Mouse (Mus musculus) left cerebral cortex, adult 11 months (tissue): ENCODE data around the gene Etv2.

Source experiments
- DNase-seq: peaks from one replicate; pipeline ENCODE4 v3.0.0; 2022; ENCODE audit warnings: low spot score

The Etv2 gene

DNA sequence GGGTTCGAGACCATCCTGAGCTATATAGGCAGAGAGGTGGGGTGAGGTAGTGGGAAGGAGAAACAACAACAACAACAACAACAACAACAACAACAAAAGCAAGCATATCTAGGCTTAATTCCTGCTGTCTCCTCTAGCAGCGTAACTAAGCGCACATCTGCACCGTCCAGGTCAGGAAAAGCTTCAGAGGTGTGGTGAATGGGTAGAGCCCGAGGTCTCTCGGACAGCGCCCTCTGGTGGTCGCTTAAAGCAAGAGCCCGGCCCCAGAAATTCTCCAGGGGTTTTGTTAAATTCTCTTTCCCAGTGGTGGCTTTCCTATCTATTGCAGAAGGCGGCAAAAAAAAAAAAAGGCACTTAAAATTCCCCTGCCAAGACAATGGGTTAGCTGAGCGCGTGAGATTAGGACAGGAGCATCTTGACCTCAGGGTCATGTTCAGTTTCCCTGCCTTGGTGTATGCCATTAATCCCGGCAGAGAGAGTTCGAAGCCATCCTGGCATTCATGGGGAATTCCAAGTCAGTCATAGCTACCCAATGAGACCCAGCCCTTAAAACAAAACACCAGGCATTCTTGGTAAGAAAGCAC, 22.0 kb downstream of the Etv2 start:
- DNase-seq = no peak

DNA sequence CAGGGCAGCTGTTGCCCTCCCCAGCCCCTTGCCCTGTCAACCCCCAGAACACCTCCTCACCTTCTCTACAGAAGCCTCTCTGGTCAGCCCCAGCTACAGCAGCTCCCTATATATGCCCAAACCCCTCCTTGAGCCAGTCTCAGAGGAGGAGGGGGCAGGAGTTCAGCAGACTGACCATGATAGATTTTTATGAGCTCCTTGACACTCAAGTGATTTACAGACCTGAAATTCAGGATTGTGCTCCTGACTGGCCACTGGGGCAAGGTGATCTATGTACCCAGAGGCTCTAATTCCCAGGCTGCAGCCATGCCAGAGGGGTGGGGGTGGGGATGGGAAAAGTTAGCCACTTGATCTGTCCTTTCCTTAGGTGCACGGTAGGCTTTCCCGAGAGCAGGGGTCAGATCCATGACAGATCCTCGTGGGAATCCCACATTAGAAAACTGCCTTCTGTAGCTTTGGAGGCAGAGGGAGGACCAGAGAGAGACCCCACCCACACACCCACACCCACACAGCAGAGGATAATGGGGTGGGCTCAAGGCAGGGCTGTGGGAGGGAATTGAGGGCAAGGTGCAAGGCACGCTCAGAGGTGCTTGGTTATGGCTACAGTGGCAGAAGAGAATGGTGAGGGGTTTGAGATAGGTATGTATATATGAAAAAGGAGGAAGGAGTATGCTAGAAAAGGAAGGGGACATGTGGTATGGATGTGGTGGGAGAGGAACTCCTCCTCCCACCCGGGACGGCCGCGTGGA, 22.8 kb downstream of the Etv2 start, which contains the start of gene Upk1a:
Gene Upk1a, minus strand, starts transcription at position 194 of the 749 bp plus-strand sequence.
- no peak for DNase-seq

DNA sequence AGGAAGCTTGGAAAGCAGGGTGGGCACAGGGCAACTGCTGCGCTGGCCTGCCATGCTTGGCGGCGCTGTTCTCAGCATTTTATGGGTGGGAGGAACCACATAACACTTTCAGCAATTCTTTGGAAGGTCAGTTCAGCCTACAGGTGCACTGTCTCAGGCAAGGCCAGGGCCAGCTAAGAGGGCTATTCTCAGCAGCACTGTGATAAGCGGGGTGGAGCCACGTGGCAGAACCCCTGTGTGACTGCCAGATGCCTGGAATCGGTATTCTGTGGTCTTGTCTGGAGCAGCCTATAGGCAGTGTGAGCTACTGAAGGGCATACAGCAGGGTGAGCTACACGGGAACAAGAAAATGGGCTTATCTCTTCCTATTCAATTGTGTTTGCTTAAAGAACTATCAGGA, 25.6 kb downstream of the Etv2 start:
- DNase-seq = no peak

DNA sequence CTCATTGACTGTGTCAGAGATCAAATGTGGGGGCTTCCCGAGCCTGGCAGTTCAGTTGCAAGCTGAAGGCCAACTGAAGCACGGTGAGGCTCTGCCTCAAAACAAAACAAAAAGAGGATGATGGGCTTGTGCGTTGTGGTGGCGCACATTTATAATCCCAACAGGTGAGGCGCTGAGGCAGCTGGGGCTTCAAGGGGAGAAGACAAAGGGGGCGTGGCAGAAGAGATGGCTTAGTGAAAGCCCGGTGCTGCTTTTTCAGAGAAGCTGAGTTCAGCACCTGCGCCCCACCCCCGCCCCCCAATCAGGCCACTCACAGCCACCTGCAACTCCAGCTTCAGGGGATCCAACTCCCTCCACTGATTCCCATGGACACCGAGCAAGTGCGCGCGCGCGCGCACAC, 27.2 kb downstream of the Etv2 start:
- no peak for DNase-seq

DNA sequence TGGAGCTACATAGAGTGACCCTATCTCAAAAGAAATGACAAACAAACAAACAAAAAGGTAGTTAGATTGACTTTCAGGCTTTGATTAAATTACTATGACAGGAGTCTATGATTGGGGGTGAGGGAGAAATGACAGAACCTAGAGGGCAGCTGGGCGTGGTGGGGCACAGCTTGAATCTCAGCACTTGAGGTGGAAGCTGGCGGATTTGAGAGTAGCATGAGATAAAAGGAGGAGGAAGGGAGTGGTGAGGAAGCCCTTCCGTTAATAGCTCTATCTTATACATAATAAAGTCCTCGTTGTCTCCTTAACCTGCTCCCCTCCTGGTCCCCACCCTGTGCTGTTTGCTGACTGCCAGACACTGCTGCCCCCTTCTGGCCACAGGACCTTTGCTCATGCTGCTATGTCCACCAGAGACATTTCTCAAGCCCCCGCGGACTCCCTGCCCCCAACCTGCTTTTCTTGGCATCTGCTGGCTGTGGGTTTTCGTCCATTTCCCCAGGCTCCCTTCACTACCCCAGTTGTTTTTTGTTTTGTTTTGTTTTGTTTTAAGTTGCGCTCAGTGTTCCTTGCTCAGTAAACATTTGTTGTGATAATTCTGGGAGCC, 27.8 kb downstream of the Etv2 start:
- no peak for DNase-seq

DNA sequence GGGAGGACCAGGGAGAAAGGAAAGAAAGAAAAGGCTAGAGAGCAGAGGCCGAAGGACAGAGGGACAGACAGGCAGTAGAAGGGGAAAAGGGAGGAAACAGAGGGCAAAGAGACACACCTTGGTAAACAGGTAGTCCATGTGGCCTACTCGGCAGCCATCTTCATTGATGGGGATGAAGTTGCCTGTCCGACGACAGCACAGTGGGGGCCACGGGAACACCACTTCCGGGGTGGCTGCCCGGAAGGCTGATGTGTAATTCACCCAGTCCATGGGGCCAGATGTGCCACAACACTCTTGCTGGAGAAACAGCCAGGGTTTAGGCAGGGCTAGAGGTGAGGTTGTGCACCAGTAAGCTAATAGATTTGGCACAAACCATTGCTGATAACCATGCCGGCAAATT, 30.7 kb downstream of the Etv2 start:
- DNase-seq = no peak

DNA sequence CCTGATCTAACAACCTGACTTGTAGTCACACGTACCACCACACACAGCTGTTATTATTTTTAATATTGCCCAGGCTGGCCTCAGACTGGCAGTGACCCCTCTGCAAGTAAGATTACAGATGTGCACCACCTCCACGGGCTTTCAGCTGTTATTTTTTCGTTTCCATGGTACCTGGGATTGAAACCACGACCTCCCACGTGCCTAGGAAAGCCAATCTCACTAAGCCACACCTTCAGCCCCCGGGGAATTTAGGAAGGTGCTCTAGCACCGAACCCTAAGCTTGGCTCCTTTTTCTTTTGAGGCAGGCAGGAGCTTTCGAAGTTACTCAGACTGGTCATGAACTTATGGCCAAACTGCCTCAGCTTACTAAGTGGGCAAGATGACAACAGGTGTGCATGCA, 31.2 kb downstream of the Etv2 start:
- DNase-seq = no peak

DNA sequence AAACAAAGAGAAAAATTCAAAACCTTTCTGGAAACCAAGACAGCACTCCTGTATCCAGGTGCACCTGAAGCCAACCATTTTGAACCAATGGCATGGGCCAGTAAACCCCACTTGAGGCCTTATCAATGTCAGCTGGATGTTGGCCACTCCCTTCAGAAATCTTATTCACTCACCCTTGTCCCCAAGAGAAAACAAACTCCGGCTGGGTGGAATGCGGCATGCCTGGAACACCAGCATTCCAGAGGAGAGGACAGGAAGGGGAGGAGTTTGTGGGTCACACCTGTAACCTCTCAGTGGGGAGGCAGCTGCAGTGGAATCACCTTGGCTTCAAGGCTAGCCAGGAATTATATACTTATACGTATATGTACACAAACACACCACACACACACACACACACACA, 33.1 kb downstream of the Etv2 start:
- DNase-seq = no peak

DNA sequence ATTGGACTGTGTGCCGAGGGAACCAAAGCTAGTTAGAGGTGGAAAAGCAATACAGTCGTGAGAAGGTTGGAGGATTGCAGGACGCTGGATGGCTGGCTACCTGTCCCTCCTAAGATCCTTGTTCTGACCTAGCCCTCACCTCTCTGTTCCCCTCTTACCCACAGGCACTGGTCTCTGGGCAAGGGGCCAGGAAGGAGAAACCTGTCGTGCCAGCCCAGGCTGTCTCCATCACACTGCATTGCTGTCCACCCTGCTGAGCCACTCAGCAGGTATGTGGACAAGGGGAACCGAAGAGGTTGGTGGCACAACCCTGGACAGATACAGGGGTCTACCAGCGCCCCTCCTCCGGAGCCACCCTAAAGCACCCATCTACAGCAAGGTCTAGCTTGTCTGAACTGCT, 35.0 kb downstream of the Etv2 start:
- DNase-seq = no peak

DNA sequence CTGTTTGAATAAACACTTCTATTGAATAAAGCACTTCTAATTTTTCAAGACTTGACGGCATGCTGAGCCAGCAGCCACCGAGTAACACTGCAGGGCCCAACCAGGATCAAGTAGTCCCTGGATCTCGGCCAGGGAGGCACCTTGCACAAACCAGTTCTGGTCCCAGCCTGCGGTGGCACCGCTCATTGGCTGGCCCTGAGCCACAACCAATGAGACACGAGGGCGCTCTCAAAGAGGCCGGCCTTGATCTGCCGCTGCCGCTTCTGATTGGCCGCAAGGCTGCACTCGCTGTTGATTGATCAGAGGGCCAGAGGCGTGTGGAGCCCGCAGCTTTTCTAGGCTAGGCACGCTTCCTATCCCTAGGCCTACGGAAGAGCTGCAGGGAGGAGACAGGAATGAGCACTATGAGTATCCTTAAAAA, 35.7 kb downstream of the Etv2 start:
- DNase-seq = peak; percentile 87

DNA sequence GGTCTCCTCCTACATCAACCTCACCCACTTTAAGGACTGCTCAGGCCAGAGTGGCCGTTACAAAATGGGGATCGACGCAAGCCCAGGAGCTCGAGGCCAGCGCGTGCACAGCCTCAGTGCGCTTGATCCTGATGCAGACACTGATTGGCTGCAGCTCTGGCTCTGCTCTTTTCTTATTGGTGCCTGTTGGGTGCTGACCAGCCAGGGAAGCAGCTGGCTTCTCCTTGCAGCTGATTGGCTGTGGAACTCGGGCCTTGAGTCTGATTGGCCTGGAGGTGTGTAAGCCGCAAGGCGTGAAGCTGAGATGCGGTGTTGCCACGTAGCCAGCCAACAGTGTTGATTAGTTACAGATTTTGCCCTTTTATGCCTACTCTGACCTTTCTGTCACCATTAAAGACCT, 36.9 kb downstream of the Etv2 start, which contains the start of gene Zbtb32:
Gene Zbtb32, minus strand, starts transcription at position 124 of the 400 bp plus-strand sequence.
- DNase-seq = no peak

DNA sequence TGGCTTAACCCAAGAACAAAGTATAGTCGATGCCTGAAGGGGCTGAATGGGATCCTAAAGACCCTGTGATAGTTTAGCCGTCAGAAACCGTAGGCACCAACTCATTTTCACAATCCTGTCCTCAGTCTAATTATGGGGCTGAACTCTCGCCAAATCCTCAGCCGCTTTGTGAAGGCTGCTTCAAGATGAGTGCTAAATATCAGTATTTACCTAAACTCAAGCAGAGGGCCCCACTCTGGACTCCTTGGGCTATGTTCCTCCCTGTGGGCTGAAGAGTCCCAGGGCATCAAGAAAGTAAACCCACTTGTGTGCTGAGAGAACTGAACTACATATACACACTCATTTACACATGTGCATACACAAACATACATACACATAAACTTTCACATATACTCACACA, 38.8 kb downstream of the Etv2 start:
- DNase-seq = no peak

DNA sequence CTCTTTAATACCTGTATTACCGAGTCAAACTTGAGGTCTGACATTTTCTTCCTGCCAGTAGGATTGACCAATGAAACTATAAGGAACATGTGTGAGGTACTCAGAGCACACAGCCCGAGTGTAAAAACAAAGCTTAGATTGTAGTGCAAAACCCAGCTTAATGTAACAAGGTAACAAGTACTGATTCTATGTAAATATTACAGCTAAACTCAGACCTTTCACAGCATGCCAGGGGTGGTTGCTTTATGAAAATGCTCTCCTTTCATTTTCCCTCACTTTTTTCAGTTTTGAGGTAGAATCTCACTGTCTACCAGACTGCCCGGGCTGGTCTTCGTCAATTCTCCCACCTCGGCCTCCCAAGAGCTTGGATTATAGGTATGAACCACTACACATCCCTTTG, 39.6 kb downstream of the Etv2 start:
- no peak for DNase-seq

DNA sequence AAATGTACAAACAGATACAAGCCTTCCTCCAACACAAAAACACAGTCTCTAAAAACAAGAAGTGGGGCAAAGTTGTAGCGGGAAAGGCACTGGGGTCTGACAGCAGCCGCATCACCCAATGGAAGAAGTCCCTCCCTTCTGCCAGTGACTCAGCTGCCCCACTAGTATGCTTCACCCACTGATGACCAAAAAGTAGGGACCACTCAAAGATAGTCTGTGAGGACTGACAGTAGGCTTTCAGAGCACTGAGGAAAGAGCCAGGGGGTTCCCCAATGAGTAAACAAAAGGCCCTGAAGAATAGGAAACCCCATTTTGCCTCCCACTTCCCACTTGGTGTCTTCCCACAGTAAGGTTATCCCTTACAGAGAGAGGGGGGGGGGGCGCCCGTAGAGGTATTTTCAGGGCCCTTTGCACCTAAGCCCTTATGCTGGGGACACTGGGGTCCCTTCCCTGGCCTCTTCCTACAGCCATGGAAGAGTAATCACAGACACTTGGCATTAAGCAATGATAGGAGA, 41.1 kb downstream of the Etv2 start:
- DNase-seq = no peak

DNA sequence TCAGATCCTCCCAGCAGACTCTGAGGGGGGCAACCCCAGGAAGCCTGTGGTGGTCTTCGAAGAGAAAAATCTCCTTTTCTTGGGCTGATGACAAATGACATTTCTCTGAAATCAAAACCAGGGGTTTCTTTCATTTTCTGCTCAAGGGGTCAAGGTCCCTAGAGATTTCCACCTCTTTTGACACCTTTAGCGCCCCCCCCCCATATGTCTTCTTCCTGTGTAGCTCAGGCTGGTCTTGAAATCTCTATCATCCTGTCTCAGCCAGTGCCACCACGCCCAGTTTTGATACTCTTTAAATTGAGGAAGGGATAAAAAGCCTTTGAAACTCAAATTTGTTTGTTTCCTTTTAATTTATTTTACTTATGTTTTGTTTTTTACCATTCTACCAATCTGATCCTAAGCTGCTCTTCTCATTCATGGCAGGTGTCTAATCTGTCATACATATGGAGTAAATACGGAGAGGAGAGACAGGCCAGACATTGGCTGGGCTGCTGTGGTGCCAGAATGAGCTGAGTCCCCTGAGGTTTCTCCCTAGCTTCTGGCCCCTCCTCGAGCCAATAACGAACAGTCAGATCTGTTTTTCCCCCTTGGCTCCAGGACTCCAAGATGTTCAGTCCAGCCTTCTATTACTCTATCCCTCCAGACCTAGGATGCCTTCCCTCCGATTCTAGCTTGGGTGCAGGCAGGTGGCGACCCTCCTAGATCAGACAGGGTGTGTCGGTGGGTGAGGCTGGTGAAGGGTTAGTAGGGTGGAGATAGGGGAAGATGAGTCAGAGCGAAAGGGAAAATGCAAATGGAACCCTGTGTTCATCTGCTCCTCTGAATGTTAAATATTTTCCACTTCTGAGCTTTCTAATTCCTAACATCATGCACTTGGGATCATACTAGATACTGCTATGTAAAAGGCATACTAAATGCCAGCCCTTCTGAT, 41.8 kb downstream of the Etv2 start:
- DNase-seq = no peak

DNA sequence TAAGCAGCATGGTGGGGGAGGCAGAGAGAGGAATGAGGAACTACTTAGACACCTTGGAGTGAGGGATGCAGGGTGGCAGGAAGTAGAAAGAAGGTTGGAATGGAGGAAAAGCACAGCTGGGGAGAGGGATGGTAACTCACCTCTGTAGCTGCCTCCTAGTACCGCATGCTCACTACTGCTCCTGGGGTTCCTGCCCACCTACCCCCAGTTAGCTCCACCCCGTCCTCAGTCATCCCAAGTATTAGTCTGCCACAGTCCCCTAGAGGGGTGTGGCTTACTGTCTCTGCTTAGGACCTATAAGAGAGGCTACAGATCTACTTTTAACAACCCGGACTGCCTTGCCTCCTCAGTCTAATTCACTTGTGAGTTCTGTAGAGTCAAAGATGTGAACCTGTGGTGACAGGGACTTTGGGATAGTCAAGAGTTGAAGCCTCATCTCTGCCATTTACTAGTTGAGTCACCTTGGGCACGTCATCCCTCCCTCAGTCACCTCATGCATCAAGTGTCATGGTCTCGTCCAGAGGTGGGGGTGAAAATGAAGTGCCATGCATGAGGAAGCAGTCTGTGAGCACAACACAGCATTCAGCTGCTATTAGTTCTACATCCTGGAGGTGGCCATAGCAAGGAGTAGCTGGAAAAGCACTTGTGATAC, 42.8 kb downstream of the Etv2 start:
- DNase-seq = no peak

DNA sequence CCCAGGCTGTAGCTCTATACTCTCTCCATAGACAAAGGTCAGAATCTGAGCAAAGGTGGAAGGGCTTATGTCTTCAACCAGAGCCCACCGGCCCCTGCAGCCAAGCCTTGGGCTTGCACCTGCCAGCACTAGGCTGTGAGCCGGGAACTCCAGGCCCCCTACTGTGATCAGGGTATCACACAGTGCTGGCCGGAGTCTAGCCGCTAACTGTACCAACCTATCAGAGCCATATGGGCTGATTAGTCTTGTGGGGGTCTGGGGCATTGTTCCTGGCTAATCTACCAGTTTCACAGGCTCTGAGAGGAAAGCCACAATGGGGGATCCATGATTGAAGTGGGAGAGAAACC, 44.1 kb downstream of the Etv2 start:
- DNase-seq = no peak

DNA sequence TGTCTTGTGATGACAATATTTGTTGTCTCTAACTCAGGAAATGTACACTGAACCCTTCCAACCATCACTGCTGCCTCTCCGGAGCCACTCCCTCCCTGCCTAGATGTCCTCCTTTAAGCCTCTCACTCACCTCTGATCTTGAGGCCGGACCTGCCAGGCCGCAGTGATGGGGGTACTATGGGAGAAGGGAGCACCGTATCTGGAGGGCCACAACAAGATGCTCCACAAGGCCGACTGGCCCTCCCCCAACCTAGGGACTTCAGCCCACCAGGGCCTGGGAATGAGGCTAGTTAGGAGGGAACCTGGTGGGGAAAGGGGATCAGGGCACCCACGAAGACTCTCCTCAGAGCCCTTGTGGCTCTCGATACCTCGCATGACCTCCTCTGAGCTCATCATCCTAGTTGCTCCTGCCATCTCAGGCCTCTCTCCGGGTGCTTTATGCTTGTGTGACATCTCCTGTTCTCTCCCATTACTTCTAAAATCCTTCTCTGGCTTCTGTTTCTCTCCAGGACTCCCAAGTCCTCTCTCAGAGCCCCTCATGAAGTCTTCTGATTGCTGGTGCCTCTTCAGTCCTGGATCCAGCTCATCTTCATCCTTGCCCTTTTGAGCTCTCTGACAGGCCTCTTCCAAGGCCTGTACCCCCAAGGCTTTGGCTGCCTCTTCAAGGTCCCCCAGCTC, 44.6 kb downstream of the Etv2 start:
- no peak for DNase-seq

DNA sequence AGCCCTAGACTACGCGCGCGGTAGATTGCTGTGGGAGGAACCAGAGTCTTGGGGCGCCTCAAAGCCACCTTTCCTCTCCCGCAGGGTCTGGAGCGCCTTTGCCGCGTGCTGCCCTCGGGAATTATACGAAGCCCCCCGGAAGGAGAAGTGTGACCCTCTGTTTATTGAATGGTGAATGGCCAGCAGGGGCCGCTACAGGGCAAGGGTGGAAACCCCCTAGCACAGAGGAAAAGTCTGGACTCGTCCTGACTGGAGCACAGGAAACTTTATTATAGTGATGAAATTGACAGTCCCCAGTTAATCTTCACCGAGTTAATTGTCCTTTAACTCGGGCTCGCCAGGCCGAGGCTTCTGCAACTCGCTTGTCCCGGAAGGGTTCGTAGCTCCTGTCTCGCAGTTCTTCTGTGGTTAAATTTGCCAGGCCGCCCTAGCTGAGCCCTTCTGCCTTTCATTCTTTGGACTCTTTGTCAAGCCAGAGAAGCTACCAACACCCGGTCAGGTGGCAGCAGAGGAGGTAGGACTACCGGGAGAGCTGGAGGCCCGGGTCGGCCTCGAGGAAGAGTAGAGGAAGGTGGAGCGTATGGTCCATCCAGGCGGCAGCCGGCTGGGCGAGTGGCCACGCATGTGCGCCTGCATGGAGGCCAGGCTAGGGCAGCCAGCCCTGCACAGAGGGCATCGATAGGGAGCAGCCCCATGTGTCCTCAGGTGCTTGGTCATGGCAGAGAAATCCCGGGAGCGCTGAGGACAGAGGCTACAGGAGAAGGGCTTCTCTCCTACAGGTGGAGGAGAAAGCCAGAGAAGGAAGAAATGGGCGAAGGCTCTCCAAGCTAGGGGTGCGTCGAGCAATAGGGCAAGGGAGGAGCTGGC, 46.0 kb downstream of the Etv2 start:
- peak; percentile 55 for DNase-seq
